In the genomic region with DNA sequence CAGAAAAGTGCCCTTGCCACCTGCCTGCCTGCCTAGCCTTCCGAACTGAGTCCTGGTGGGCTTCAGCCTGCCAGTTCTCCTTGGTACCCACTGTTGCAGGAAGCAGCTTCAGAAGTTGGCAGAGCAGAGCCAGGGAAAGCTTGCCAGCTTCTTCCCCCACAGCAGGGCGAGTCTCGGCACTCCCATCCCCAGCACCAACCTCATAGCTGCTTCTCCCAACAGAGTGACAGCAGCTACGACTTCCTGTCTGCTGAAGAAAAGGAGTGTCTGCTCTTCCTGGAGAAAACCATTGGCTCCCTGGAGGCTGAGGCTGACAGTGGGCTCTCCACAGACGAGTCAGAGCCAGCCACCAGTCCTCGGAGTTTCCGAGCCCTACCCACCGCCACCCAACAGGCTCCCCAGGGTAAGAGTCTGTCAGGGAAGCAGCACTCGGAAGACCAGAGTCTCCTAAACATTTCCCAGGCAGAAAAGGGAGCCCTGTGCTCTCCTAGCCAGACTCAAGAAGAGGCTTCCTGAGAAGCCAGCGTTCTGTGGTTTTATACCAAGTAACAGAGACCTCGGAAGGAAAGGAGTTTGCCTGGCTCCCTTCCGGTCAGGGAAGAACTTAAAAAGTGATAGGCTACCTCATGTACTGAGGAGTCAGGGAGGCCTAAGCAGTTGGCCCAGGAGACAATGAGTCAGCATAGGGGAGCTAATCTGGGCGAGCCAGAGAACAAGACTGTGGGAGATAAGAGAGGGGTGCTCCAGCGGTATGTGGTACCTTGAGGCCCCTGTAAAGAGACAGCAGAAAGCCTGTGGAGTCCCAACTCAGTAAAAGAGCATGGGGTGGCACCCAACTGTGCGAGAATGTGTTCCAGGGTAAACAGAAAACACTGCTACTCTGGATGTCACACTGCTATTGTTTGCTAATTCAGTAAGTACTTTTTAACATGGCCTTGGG, we compare ENCODE assay signal across 9 mouse cellular contexts. TPM values are rescaled to one million over a fixed set of nuclear protein-coding genes. Genes with fewer than 3 reads are reported as not detected.
DNase-seq lines count a peak whose midpoint lies in the region; ATAC-seq and TF ChIP-seq lines count a peak whose summit lies in the region.
"Had no signal": no experiment of that assay in that cellular context is flagged by ENCODE, and none has a peak within 500 bp of the region (broad histone marks: within the 10 kb centered on the region; RNA-seq: fewer than 3 reads in every experiment).

No protein-coding gene starts in this region.

- H3K36me3 ChIP-seq in kidney, embryonic 16.5 days (ENCODE audit: insufficient read depth, low read length) = no peaks in the 10 kb centered on the region; the same call in 1 of the 2 replicates
- no peaks in the 10 kb centered on the region for H3K36me3 ChIP-seq in heart, embryonic 13.5 days
- no peaks in the 10 kb centered on the region for H3K36me3 ChIP-seq in limb, embryonic 10.5 days

- no peak overlapping the region for H3K27ac ChIP-seq in kidney, embryonic 16.5 days (ENCODE audit: low read length)
- H3K27ac ChIP-seq in heart, embryonic 13.5 days (replicated peaks) = peak overlapping the region; percentile 82
- H3K27ac ChIP-seq in limb, embryonic 10.5 days = peak overlapping the region; percentile 53
- H3K27ac ChIP-seq: macrophage had no signal

- intact Hi-C loops in gastrocnemius, postnatal 36 days (cut with DNase I) = no loop called here

- TF ChIP-seq CTCF in brain, embryonic 14.5 days (IDR thresholded peaks at IDR 0.05; ENCODE audit: borderline replicate concordance, extremely low read depth, insufficient read depth, insufficient read length) = no peak

- H3K27me3 ChIP-seq in kidney, embryonic 16.5 days (ENCODE audit: insufficient read depth, low read length) = no peaks in the 10 kb centered on the region
- H3K27me3 ChIP-seq in heart, embryonic 13.5 days (replicated peaks) = peaks cover 25% of the 10 kb centered on the region
- 0 out of 2 replicates have a peak, but pooled peaks cover 3% of the 10 kb centered on the region for H3K27me3 ChIP-seq in limb, embryonic 10.5 days (ENCODE audit: low read depth, poor library complexity, severe bottlenecking)

- no peaks in the 10 kb centered on the region for H3K4me1 ChIP-seq in kidney, embryonic 16.5 days (ENCODE audit: insufficient read depth, low read length)
- H3K4me1 ChIP-seq in heart, embryonic 13.5 days = peaks cover 40% of the 10 kb centered on the region
- H3K4me1 ChIP-seq in limb, embryonic 10.5 days = peaks cover 9% of the 10 kb centered on the region; the same call in 1 of the 2 replicates

- WGBS in kidney, embryonic 16.5 days = 62% methylated on average over 15 of the region's 15 CpGs
- 33% methylated on average over 15 of the region's 15 CpGs for WGBS in heart, embryonic 13.5 days
- WGBS in limb, embryonic 10.5 days = 69% methylated on average over 15 of the region's 15 CpGs

- no peak overlapping the region for H3K4me2 ChIP-seq in kidney, embryonic 16.5 days (replicated peaks; ENCODE audit: low read depth, low read length)
- H3K4me2 ChIP-seq in heart, embryonic 13.5 days = peak overlapping the region; percentile 55

- ATAC-seq in kidney, embryonic 16.5 days (ENCODE audit: low FRiP score, low TSS enrichment) = peak; percentile 39; the same call in 1 of the 2 replicates
- ATAC-seq in heart, embryonic 13.5 days (ENCODE audit: extremely low read depth, insufficient number of reproducible peaks, low FRiP score, low TSS enrichment) = peak; percentile 94

- no peak for DNase-seq in kidney, postnatal 36 days
- peak; percentile 55 for DNase-seq in brain, embryonic 14.5 days (ENCODE audit: low read depth)
- no peak for DNase-seq in limb, embryonic 10.5 days (ENCODE audit: low spot score)
- peak; percentile 47 for DNase-seq in right cerebral cortex, postnatal 14 days
- no peak for DNase-seq in adrenal gland, postnatal 25 days
- no peak for DNase-seq in gastrocnemius, postnatal 36 days

- H3K4me3 ChIP-seq in kidney, embryonic 16.5 days (ENCODE audit: low read length) = no peak overlapping the region
- peak overlapping the region; percentile 27 for H3K4me3 ChIP-seq in heart, embryonic 13.5 days
- H3K4me3 ChIP-seq in limb, embryonic 10.5 days = 0 out of 2 replicates have a peak overlapping the region, but pooled peaks have one; percentile 8

- no peaks in the 10 kb centered on the region for H3K9me3 ChIP-seq in kidney, embryonic 16.5 days (ENCODE audit: low read length)
- no peaks in the 10 kb centered on the region for H3K9me3 ChIP-seq in heart, embryonic 13.5 days
- H3K9me3 ChIP-seq in limb, embryonic 10.5 days (replicated peaks) = no peaks in the 10 kb centered on the region

- no peak for TF ChIP-seq POLR2A in brain, embryonic 14.5 days (IDR thresholded peaks at IDR 0.05; ENCODE audit: borderline replicate concordance, extremely low read depth, insufficient read depth, insufficient read length, poor library complexity, severe bottlenecking)

- H3K9ac ChIP-seq in kidney, embryonic 16.5 days (replicated peaks; ENCODE audit: low read length) = 0 out of 2 replicates have a peak overlapping the region, but pooled peaks have one; percentile 6
- H3K9ac ChIP-seq in heart, embryonic 13.5 days = peak overlapping the region; percentile 8; the same call in 1 of the 2 replicates

RNA-seq across cellular contexts. Expression of a gene that starts 9.3 kb away (rescaled TPM):
- 16.1 TPM in 2 replicates for polyA plus RNA-seq in kidney, embryonic 16.5 days (2015; fragmentation: Nextera tagmentation; extraction: Ambion mirVana)
- 0.50 and 0.59 TPM in 2 replicates for polyA plus RNA-seq in brain, embryonic 14.5 days (2012; rRNA removed)
- polyA plus RNA-seq in heart, embryonic 13.5 days (2015; fragmentation: Nextera tagmentation; extraction: Ambion mirVana) = 1.0 TPM in 2 replicates
- 0.23 and 0.38 TPM in 2 replicates for polyA plus RNA-seq in limb, embryonic 10.5 days (2016; fragmentation: Nextera tagmentation; extraction: Ambion mirVana)
- total RNA-seq in adrenal gland, postnatal 25 days (2021) = 2.5 and 3.4 TPM in 2 replicates
- under 1 TPM; 0.15 to 0.30 TPM for total RNA-seq in gastrocnemius, postnatal 36 days (2021)

RNA-seq across cellular contexts. Expression of a gene that starts 12.0 kb away (rescaled TPM):
- polyA plus RNA-seq in kidney, embryonic 16.5 days (2015; fragmentation: Nextera tagmentation; extraction: Ambion mirVana) = 9.5 and 9.7 TPM in 2 replicates
- 32.9 and 33.9 TPM in 2 replicates for polyA plus RNA-seq in brain, embryonic 14.5 days (2012; rRNA removed)
- polyA plus RNA-seq in heart, embryonic 13.5 days (2015; fragmentation: Nextera tagmentation; extraction: Ambion mirVana) = 5.3 and 6.7 TPM in 2 replicates
- polyA plus RNA-seq in limb, embryonic 10.5 days (2016; fragmentation: Nextera tagmentation; extraction: Ambion mirVana) = 3.4 and 5.1 TPM in 2 replicates
- total RNA-seq in adrenal gland, postnatal 25 days (2021) = 29.3 and 34.7 TPM in 2 replicates
- 10 to 100 TPM in 1 of 2 experiments, 1 to 10 TPM in 1; 9.6 to 12.8 TPM for total RNA-seq in gastrocnemius, postnatal 36 days (2021)

RNA-seq across cellular contexts. Expression of a gene that starts 23.9 kb away (rescaled TPM):
- 9.0 and 11.3 TPM in 2 replicates for polyA plus RNA-seq in kidney, embryonic 16.5 days (2015; fragmentation: Nextera tagmentation; extraction: Ambion mirVana)
- polyA plus RNA-seq in brain, embryonic 14.5 days (2012; rRNA removed) = 3.9 and 5.3 TPM in 2 replicates
- polyA plus RNA-seq in heart, embryonic 13.5 days (2015; fragmentation: Nextera tagmentation; extraction: Ambion mirVana) = 9.4 and 10.1 TPM in 2 replicates
- polyA plus RNA-seq in limb, embryonic 10.5 days (2016; fragmentation: Nextera tagmentation; extraction: Ambion mirVana) = 6.0 and 8.2 TPM in 2 replicates
- total RNA-seq in adrenal gland, postnatal 25 days (2021) = 8.7 and 9.9 TPM in 2 replicates
- 1 to 10 TPM; 3.0 to 3.9 TPM for total RNA-seq in gastrocnemius, postnatal 36 days (2021)

RNA-seq across cellular contexts. Expression of a gene that starts 25.5 kb away (rescaled TPM):
- not detected in 2 replicates for polyA plus RNA-seq in kidney, embryonic 16.5 days (2015; fragmentation: Nextera tagmentation; extraction: Ambion mirVana)
- not detected in 2 replicates for polyA plus RNA-seq in brain, embryonic 14.5 days (2012; rRNA removed)
- 0.11 TPM in 1 of 2 replicates, not detected in the other for polyA plus RNA-seq in heart, embryonic 13.5 days (2015; fragmentation: Nextera tagmentation; extraction: Ambion mirVana)
- polyA plus RNA-seq in limb, embryonic 10.5 days (2016; fragmentation: Nextera tagmentation; extraction: Ambion mirVana) = not detected in 2 replicates
- 0.21 TPM in 1 of 2 replicates, not detected in the other for total RNA-seq in adrenal gland, postnatal 25 days (2021)
- total RNA-seq in gastrocnemius, postnatal 36 days (2021) = not detected
- polyA plus RNA-seq: macrophage had no signal

RNA-seq across cellular contexts. Expression of a gene that starts 59.7 kb away (rescaled TPM):
- polyA plus RNA-seq in kidney, embryonic 16.5 days (2015; fragmentation: Nextera tagmentation; extraction: Ambion mirVana) = not detected in 2 replicates
- 0.04 and 0.08 TPM in 2 replicates for polyA plus RNA-seq in brain, embryonic 14.5 days (2012; rRNA removed)
- 0.10 TPM in 1 of 2 replicates, not detected in the other for polyA plus RNA-seq in heart, embryonic 13.5 days (2015; fragmentation: Nextera tagmentation; extraction: Ambion mirVana)
- polyA plus RNA-seq in limb, embryonic 10.5 days (2016; fragmentation: Nextera tagmentation; extraction: Ambion mirVana) = not detected in 2 replicates
- total RNA-seq in adrenal gland, postnatal 25 days (2021) = not detected in 2 replicates
- under 1 TPM in 1 of 2 experiments, not detected in 1; 0.27 TPM for total RNA-seq in gastrocnemius, postnatal 36 days (2021)
- polyA plus RNA-seq: macrophage had no signal

Comparison
In these comparisons a context has a peak if more than half of its experiments do, and no peak if none do; other contexts are left out.
1. DNase-seq: peak in brain, embryonic 14.5 days (single experiment) and right cerebral cortex, postnatal 14 days (single experiment); none in kidney, postnatal 36 days (0 of 2), limb, embryonic 10.5 days (single experiment), adrenal gland, postnatal 25 days (single experiment) and gastrocnemius, postnatal 36 days (0 of 2).